Mouse (Mus musculus) liver, adult 2 months (tissue): Measurements from ENCODE around the gene Mtch1. TPM values are rescaled to one million over a fixed set of nuclear protein-coding genes. Genes with fewer than 3 reads are reported as not detected.

ENCODE experiments used
- DNase-seq: peaks from one replicate; pipeline ENCODE4 v3.0.0-alpha.2; 2011; ENCODE audit warnings: low read depth, low spot score; ENCODE audit errors: extremely low read depth
- H3K27ac ChIP-seq: fragments of 200-500 bp; replicated peaks from 2 replicates; pipeline ENCODE4 v1.5.1; 2012; ENCODE audit warnings: low read depth, mild to moderate bottlenecking, control low read depth, inconsistent platforms, low read length; ENCODE audit not compliant: insufficient read depth
- H3K27me3 ChIP-seq: fragments of 200-500 bp; 2 replicates; pipeline ENCODE4 v1.6.1; 2012; ENCODE audit warnings: mild to moderate bottlenecking, moderate library complexity, low read length, inconsistent platforms; ENCODE audit not compliant: control insufficient read depth, insufficient read depth
- H3K36me3 ChIP-seq: fragments of 200-500 bp; 2 replicates; pipeline ENCODE4 v1.6.1; 2012; ENCODE audit warnings: low read length, inconsistent platforms; ENCODE audit not compliant: control insufficient read depth, insufficient read depth
- H3K4me1 ChIP-seq: fragments of 200-500 bp; 2 replicates; pipeline ENCODE4 v1.6.1; 2011; ENCODE audit warnings: low read length; ENCODE audit not compliant: control insufficient read depth, insufficient read depth
- H3K4me3 ChIP-seq: fragments of 200-500 bp; 2 replicates; pipeline ENCODE4 v1.5.1; 2011; ENCODE audit warnings: low read depth, mild to moderate bottlenecking, control low read depth, low read length, moderate library complexity; ENCODE audit not compliant: insufficient read depth
- H3K79me2 ChIP-seq: fragments of 200-500 bp; 2 replicates; pipeline ENCODE4 v1.6.1; 2012; ENCODE audit warnings: inconsistent platforms, mild to moderate bottlenecking, low read length, moderate library complexity; ENCODE audit not compliant: control insufficient read depth, insufficient read depth
- H3K9ac ChIP-seq: fragments of 200-500 bp; 2 replicates; pipeline ENCODE4 v1.6.1; 2012; ENCODE audit warnings: low read depth, mild to moderate bottlenecking, control low read depth, inconsistent platforms, low read length
- CTCF ChIP-seq: fragments of 200-500 bp; IDR thresholded peaks from 2 replicates; pipeline ENCODE4 v1.5.1; 2011; ENCODE audit warnings: low read depth, low read length, control low read depth
- POLR2A ChIP-seq: fragments of 200-500 bp; IDR thresholded peaks from 2 replicates; pipeline ENCODE4 v1.6.1; 2011; ENCODE audit warnings: low read length, control low read depth; ENCODE audit not compliant: insufficient read depth; ENCODE audit errors: extremely low read depth
- WGBS: fragments of 180-500 bp; shearing (Covaris S2); methylation state at CpG from one replicate; pipeline ENCODE4 v1.1.7; 2018; 5-methylcytosine and 5-hydroxymethylcytosine counted together
- polyA plus RNA-seq: library from polyadenylated mRNA; depleted of rRNA; stranded (reverse); fragments of >200 nt; gene quantifications from 2 replicates; pipeline ENCODE4 v1.2.3, GENCODE M21; 2012; rRNA removed
- total RNA-seq: library from RNA; depleted of rRNA; stranded (reverse); fragments of >200 nt; gene quantifications from 2 replicates; pipeline ENCODE4 v1.2.3, GENCODE M21; 2014; rRNA removed

Mtch1 gene
- total and polyA plus RNA-seq, 2 experiments, result 82.7 to 136 TPM

GRCm38 (mm10) chr17:29282216-29282952 lies 65.3 kb downstream of the Mtch1 start:
- no peak overlapping the region for H3K9ac ChIP-seq
- WGBS, result 78% methylated on average over 21 of the region's 21 CpGs
- peaks cover 17% of the 10 kb centered on the region; the same call in 1 of the 2 replicates for H3K79me2 ChIP-seq
- H3K27me3 ChIP-seq, result no peaks in the 10 kb centered on the region
- TF ChIP-seq POLR2A, result no peak
- no peak for TF ChIP-seq CTCF
- H3K4me1 ChIP-seq, result peaks cover 10% of the 10 kb centered on the region
- peaks cover 11% of the 10 kb centered on the region for H3K36me3 ChIP-seq
- H3K4me3 ChIP-seq, result no peak overlapping the region
- no peak for DNase-seq
- no peak overlapping the region for H3K27ac ChIP-seq

Other genes starting within 250 kb of the Mtch1 start
- gene Rab44, start 233.8 kb downstream of the Mtch1 start, total RNA-seq, result 0.07 TPM in 1 of 2 replicates, not detected in the other
- gene Rab44, start 233.8 kb downstream of the Mtch1 start, polyA plus RNA-seq, result 0.15 TPM in 1 of 2 replicates, not detected in the other
- gene Cpne5, start 109.8 kb downstream of the Mtch1 start, total RNA-seq, result not detected in 2 replicates
- not detected in 2 replicates for gene Cpne5, start 109.8 kb downstream of the Mtch1 start, polyA plus RNA-seq
- gene Ppil1, start 83.7 kb downstream of the Mtch1 start, total RNA-seq, result 14.7 and 17.1 TPM in 2 replicates
- gene Ppil1, start 83.7 kb downstream of the Mtch1 start, polyA plus RNA-seq, result 10.4 and 14.1 TPM in 2 replicates
- 85.9 and 94.0 TPM in 2 replicates for gene BC004004, start 79.1 kb downstream of the Mtch1 start, total RNA-seq
- 113 and 114 TPM in 2 replicates for gene BC004004, start 79.1 kb downstream of the Mtch1 start, polyA plus RNA-seq
- gene Pi16, start 30.3 kb downstream of the Mtch1 start, total RNA-seq, result 0.13 and 0.28 TPM in 2 replicates
- gene Pi16, start 30.3 kb downstream of the Mtch1 start, polyA plus RNA-seq, result 0.07 and 0.10 TPM in 2 replicates
- gene Fgd2, start 13.0 kb upstream of the Mtch1 start, total RNA-seq, result 7.6 and 8.9 TPM in 2 replicates
- gene Fgd2, start 13.0 kb upstream of the Mtch1 start, polyA plus RNA-seq, result 4.0 and 8.8 TPM in 2 replicates
- gene Pim1, start 142.8 kb upstream of the Mtch1 start, total RNA-seq, result 8.9 and 9.5 TPM in 2 replicates
- 16.0 and 16.4 TPM in 2 replicates for gene Pim1, start 142.8 kb upstream of the Mtch1 start, polyA plus RNA-seq
- not detected in 2 replicates for gene Gm17657, start 201.7 kb upstream of the Mtch1 start, total RNA-seq
- gene Gm17657, start 201.7 kb upstream of the Mtch1 start, polyA plus RNA-seq, result not detected in 2 replicates
- gene Tbc1d22b, start 201.9 kb upstream of the Mtch1 start, total RNA-seq, result 1.2 and 1.3 TPM in 2 replicates
- 4.0 and 4.1 TPM in 2 replicates for gene Tbc1d22b, start 201.9 kb upstream of the Mtch1 start, polyA plus RNA-seq
- not detected in 2 replicates for gene Tmem217, start 204.5 kb upstream of the Mtch1 start, total RNA-seq
- not detected in 2 replicates for gene Tmem217, start 204.5 kb upstream of the Mtch1 start, polyA plus RNA-seq